Mouse (Mus musculus): ENCODE measurements around the gene Arid1b. TPM values are rescaled to one million over a fixed set of nuclear protein-coding genes. Genes with fewer than 3 reads are reported as not detected.
"Not testable (repeated sequence)": the region's sequence is repeated elsewhere in the genome, so short reads cannot be mapped to it uniquely, and the experiment has no call there.

The Arid1b gene
- polyA plus RNA-seq, 1 experiment = 41.6 TPM

DNA sequence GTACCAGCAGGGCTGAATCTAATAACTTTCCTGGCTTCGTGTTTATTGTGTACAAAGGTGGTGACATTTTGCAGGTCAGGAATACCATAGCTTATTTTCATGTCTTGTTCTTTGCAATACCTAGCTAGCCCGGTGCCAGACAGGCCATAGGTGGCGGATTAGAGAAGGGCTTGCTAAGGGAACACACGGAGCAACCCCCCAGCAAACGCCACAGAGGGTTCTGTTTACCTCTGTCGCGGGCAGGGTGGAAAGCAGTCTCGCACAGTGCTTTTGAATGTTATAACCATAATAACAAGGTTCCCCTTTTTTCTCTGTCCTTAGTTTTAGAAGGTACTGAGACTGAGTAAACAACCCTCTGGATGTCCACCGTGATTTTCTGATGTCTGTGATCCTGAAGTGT lies 83.9 kb downstream of the Arid1b start:
- no peak for TF ChIP-seq POLR2A (IDR thresholded peaks at IDR 0.05; ENCODE audit: borderline replicate concordance, extremely low read depth, insufficient read depth, insufficient read length, poor library complexity, severe bottlenecking)
- no peak for DNase-seq (ENCODE audit: low read depth)

DNA sequence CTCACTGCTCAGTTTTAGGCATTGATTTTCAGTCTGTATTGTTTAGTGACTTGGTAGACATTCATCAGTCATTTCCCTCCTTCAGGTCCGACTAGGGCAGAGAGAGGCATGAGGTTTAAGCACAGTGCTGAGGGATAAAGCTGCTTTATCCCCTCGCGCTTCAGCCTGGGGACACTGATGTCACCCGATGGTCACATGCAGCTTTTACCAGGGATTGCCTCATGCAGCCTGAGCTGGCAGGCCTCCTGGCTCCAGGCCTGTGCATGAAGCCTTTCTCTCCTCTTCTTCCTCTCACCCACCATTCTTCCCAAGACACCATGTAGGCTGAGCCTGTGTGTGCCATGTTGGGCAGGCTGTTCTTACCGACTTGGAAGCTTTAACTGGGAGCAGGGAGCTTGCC lies 84.4 kb downstream of the Arid1b start:
- no peak for DNase-seq (ENCODE audit: low read depth)
- no peak for TF ChIP-seq POLR2A (IDR thresholded peaks at IDR 0.05; ENCODE audit: borderline replicate concordance, extremely low read depth, insufficient read depth, insufficient read length, poor library complexity, severe bottlenecking)
- TF ChIP-seq CTCF (IDR thresholded peaks at IDR 0.05; ENCODE audit: borderline replicate concordance, extremely low read depth, insufficient read depth, insufficient read length) = no peak

DNA sequence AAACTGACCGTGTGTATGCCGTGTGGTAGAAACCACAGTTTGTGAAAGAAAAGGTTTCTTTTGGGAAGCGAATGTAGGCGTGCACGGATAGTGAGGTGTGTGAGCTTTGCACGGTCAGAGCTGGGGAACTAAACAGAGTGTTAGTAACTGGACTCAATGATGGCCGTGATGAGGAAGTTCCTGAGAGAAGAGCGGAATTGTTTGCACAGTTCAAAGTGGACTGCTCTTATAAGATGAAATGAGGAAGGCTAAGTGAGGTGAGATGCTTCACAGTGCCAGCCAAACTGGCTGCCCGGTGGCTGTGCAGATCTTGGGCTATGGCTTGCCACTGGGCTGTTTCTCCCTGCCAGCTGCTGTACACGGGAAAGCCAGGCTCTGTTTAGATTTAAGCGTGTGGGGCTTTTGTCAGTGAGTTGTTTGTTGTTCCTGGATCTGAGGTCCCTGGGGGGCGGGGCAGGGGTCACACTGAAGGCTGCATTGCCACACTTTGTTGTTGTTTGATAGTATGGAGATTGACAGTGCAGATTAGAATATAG lies 86.8 kb downstream of the Arid1b start:
- no peak for TF ChIP-seq CTCF (IDR thresholded peaks at IDR 0.05; ENCODE audit: borderline replicate concordance, extremely low read depth, insufficient read depth, insufficient read length)
- no peak for TF ChIP-seq POLR2A (IDR thresholded peaks at IDR 0.05; ENCODE audit: borderline replicate concordance, extremely low read depth, insufficient read depth, insufficient read length, poor library complexity, severe bottlenecking)
- DNase-seq (ENCODE audit: low read depth) = no peak

DNA sequence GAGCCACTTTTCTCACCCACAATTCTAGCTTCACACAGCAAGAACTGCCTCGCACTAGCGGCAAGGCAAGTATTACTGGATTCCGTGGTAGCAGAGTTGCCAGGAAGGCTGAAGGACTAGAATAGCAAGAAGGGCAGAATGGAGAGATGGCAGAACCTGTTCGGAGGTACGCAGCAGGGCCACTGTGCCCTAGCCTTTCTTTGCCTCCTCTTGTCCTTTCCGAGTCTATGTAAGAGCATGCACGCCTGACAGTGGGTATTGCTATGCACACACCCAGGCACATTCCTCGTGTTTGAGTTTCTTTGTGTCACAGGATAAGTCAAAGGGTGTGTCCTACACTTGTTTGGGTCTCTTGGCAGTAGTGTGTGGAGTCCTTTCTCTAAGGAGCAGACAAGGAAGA lies 88.1 kb downstream of the Arid1b start:
- no peak for DNase-seq (ENCODE audit: low read depth)
- TF ChIP-seq POLR2A (IDR thresholded peaks at IDR 0.05; ENCODE audit: borderline replicate concordance, extremely low read depth, insufficient read depth, insufficient read length, poor library complexity, severe bottlenecking) (no peak), CTCF (IDR thresholded peaks at IDR 0.05; ENCODE audit: borderline replicate concordance, extremely low read depth, insufficient read depth, insufficient read length) (no peak)

DNA sequence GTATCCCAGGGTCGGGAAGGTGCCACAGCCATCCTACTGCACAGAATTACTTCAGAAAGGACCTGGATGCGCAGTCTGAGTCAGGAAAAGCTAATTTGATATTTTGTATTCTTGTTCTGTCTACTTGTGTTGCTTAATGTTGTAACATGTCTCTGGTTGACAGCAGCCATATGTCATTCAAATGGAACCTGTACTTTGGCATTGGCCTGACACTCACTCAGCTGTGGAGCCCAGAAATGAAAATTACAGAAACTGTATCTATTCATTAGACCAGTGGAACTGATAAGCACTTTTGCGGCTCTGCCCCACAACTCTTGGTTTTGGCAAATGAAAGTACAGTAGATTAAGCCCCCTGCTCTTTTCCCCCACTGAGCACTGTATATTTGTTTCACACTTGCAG lies 89.4 kb downstream of the Arid1b start:
- TF ChIP-seq CTCF (IDR thresholded peaks at IDR 0.05; ENCODE audit: borderline replicate concordance, extremely low read depth, insufficient read depth, insufficient read length) (no peak), POLR2A (IDR thresholded peaks at IDR 0.05; ENCODE audit: borderline replicate concordance, extremely low read depth, insufficient read depth, insufficient read length, poor library complexity, severe bottlenecking) (no peak)
- DNase-seq (ENCODE audit: low read depth) = peak; percentile 68

DNA sequence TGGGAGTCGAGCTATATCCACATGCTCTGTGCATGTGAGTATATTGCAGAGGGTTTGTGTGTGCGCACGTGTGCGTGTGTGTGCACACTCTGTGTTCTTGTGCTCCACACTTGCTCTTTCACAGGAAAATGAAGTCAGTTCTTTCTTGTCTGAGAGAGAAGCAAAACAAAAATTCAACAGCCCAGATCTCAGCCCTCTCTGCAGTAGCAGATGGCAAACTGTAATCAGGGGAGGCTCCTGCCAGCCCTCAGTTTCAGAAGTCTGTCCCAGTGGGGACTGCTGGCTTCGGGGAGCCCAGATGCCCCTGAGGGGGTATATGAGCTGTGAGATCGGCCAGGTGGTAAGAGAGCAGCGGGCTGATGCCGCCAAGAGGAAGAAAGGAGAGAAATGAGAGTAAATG lies 90.0 kb downstream of the Arid1b start:
- peak; percentile 91 for DNase-seq (ENCODE audit: low read depth)
- no peak for TF ChIP-seq CTCF (IDR thresholded peaks at IDR 0.05; ENCODE audit: borderline replicate concordance, extremely low read depth, insufficient read depth, insufficient read length)
- no peak for TF ChIP-seq POLR2A (IDR thresholded peaks at IDR 0.05; ENCODE audit: borderline replicate concordance, extremely low read depth, insufficient read depth, insufficient read length, poor library complexity, severe bottlenecking)

DNA sequence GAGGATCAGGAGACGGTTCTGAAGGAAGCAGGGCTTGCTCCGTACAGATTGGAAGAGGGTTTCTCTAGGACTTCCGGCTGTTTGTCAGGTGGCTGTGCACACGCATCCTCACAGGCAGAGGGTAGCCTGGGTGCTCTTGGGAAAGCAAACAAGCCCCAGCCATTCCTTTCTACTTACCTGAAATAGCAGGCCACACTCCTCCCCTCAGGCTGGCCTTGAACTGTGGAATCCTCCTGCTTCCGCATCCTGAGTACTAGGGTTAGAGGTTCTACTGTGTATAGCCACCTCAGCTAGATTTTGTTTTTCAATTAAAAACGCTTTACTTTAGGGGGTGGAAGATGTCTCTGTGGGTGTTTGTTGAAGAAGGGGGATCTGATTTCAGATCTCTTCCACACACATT lies 90.9 kb downstream of the Arid1b start:
- DNase-seq (ENCODE audit: low read depth) = no peak
- TF ChIP-seq CTCF (IDR thresholded peaks at IDR 0.05; ENCODE audit: borderline replicate concordance, extremely low read depth, insufficient read depth, insufficient read length) = no peak
- no peak for TF ChIP-seq POLR2A (IDR thresholded peaks at IDR 0.05; ENCODE audit: borderline replicate concordance, extremely low read depth, insufficient read depth, insufficient read length, poor library complexity, severe bottlenecking)

DNA sequence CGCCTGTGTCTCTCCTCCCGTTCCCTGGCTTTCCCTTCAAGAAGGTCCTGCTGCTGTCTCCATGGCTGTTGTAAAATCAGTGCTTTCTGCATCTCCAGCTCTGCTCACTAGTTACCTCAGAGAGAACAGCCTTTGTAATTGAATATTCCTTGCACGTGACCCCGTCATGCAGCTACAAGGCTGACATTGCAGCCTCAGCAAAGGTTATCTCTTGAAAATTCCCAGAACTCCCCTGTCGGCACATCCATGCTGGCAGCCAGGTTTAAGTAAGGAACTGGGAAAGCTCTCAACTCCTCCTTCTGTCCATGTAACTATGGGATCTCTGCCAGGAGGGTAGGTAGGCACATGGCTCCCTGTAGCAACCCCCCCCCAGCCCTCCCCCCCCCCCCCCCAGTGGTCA lies 91.8 kb downstream of the Arid1b start:
- no peak for TF ChIP-seq CTCF (IDR thresholded peaks at IDR 0.05; ENCODE audit: borderline replicate concordance, extremely low read depth, insufficient read depth, insufficient read length)
- no peak for TF ChIP-seq POLR2A (IDR thresholded peaks at IDR 0.05; ENCODE audit: borderline replicate concordance, extremely low read depth, insufficient read depth, insufficient read length, poor library complexity, severe bottlenecking)
- peak; percentile 74 for DNase-seq (ENCODE audit: low read depth)

DNA sequence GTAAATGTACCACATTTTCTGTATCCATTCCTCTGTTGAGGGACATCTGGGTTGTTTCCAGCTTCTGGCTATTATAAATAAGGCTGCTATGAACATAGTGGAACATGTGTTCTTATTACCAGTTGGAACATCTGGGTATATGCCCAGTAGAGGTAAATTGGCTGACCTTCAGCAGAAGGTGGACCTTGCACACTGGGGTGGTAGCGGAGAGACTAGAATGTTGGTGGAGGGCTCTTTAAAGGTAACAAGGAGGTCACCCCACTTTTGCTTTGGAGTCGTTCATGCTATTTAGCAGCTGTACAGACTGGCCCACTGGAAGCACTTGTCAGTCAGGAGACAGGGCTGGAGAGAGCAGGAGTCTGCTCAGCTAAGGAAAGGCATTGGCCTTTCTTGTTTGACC lies 94.1 kb downstream of the Arid1b start:
- not testable (repeated sequence) for DNase-seq (ENCODE audit: low read depth)

DNA sequence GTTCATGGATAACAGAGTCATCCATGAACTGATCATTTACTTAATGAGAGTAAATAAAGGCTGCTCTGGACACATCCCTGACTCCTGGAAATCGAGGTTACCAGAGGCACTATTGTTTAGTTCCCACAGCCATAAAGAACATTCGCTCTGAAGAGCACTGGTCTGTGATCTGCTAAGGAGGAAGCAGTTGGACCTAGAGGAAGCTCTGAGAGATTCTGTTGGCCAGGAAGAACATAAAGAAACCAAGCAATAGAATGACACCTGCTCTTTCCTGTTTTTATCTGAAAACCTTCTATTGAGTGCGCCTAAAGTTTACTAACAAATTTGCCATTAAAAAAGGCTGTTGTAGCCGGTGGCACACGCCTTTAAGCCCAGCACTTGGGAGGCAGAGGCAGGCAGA lies 94.7 kb downstream of the Arid1b start:
- DNase-seq (ENCODE audit: low read depth) = no peak
- no peak for TF ChIP-seq POLR2A (IDR thresholded peaks at IDR 0.05; ENCODE audit: borderline replicate concordance, extremely low read depth, insufficient read depth, insufficient read length, poor library complexity, severe bottlenecking)
- TF ChIP-seq CTCF (IDR thresholded peaks at IDR 0.05; ENCODE audit: borderline replicate concordance, extremely low read depth, insufficient read depth, insufficient read length) = no peak

DNA sequence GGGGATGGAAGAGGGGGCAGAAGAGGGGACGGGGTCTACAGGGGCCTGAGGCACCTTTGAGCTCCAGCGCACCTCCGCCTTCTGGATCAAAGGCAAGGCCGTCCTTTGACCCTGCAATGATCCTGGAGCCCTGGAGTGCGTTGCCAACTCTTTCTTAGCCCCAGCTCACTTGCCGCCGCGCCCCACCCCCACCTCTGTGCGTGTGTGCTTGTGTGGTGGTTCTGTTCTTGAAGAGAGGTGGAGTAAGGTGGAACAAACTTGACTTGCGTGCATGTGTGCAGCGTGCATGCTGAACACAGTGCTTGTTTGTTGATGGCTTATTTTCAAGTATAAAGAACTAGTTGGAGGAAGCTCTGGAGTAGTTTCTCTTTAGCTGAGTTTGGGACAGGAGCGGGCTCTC lies 95.4 kb downstream of the Arid1b start:
- TF ChIP-seq CTCF (IDR thresholded peaks at IDR 0.05; ENCODE audit: borderline replicate concordance, extremely low read depth, insufficient read depth, insufficient read length) (no peak), POLR2A (IDR thresholded peaks at IDR 0.05; ENCODE audit: borderline replicate concordance, extremely low read depth, insufficient read depth, insufficient read length, poor library complexity, severe bottlenecking) (no peak)
- DNase-seq (ENCODE audit: low read depth) = no peak

DNA sequence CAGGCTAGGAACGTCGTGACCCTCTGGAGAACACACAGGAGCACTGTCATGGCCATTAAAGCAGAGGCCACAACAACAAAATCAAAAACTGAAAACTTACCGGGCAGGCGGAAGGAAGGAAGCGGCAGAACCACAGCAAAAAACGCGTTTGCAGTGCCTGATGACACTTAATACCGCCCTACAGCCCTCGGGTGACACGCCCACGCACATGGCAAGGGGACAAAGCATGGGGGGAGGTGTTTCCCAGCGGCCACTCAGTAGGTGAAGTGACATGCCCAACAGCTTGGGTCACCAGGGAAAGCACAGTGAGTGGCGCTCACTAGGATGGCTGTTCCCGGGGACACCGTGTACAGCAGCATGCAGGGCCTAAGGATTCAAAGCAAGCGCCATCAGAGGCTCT lies 97.4 kb downstream of the Arid1b start:
- no peak for DNase-seq (ENCODE audit: low read depth)

DNA sequence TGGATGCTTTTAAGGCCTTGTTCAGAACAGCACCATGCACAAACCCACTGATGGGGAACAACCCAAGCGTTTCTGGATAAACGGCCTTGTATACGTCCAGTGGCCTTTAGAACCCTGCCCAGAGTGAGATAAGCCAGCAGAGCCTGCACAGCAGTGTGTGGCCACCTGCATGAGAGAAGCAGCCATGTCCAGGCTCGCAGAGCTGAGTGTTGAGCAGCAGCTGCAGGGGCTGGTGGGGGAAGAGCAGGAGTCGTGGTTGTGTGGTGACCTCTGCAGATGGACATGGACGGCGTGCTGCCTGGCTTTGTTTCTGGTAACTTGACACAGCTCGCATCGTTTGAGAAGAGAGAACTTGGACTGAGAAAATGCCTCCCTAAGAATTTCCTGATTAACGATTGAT lies 97.8 kb downstream of the Arid1b start:
- DNase-seq (ENCODE audit: low read depth) = no peak
- TF ChIP-seq POLR2A (IDR thresholded peaks at IDR 0.05; ENCODE audit: borderline replicate concordance, extremely low read depth, insufficient read depth, insufficient read length, poor library complexity, severe bottlenecking) (no peak), CTCF (IDR thresholded peaks at IDR 0.05; ENCODE audit: borderline replicate concordance, extremely low read depth, insufficient read depth, insufficient read length) (no peak)

More for the DNA sequence above, 97.4 kb downstream of the Arid1b start:
- TF ChIP-seq POLR2A (IDR thresholded peaks at IDR 0.05; ENCODE audit: borderline replicate concordance, extremely low read depth, insufficient read depth, insufficient read length, poor library complexity, severe bottlenecking) = no peak
- no peak for TF ChIP-seq CTCF (IDR thresholded peaks at IDR 0.05; ENCODE audit: borderline replicate concordance, extremely low read depth, insufficient read depth, insufficient read length)

DNA sequence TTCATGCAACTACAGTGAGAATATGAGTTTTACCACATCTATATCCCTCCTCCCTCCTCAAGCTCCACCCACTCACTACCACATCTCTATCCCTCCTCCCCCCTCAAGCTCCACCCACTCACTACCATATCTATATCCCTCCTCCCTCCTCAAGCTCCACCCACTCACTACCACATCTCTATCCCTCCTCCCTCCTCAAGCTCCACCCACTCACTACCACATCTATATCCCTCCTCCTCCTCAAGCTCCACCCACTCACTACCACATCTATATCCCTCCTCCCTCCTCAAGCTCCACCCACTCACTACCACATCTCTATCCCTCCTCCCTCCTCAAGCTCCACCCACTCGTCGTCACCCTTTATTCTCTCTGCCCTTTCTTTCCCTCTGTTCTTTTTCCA lies 99.2 kb downstream of the Arid1b start:
- DNase-seq (ENCODE audit: low read depth) = not testable (repeated sequence)
